Mouse (Mus musculus) heart, embryonic 10.5 days (tissue): Measurements from ENCODE around the gene Chd6. TPM values are rescaled to one million over a fixed set of nuclear protein-coding genes. Genes with fewer than 3 reads are reported as not detected.

Source experiments
- DNase-seq: peaks from one replicate; pipeline ENCODE4 v3.0.0-alpha.2; 2017; ENCODE audit warnings: low spot score
- H3K27ac ChIP-seq: fragments of 300-500 bp; sonication (generic); 2 replicates; pipeline ENCODE4 v1.5.1; 2016; ENCODE audit warnings: mild to moderate bottlenecking
- H3K27me3 ChIP-seq: fragments of 300-500 bp; sonication (generic); 2 replicates; pipeline ENCODE4 v1.6.1; 2016; ENCODE audit warnings: mild to moderate bottlenecking; ENCODE audit not compliant: poor library complexity, insufficient read depth, severe bottlenecking
- H3K36me3 ChIP-seq: fragments of 300-500 bp; sonication (generic); 2 replicates; pipeline ENCODE4 v1.6.1; 2016; ENCODE audit warnings: mild to moderate bottlenecking, moderate library complexity
- H3K4me1 ChIP-seq: fragments of 300-500 bp; sonication (generic); 2 replicates; pipeline ENCODE4 v1.6.1; 2016; ENCODE audit warnings: mild to moderate bottlenecking
- H3K4me3 ChIP-seq: fragments of 300-500 bp; sonication (generic); 2 replicates; pipeline ENCODE4 v1.5.1; 2016; ENCODE audit warnings: mild to moderate bottlenecking, moderate library complexity
- H3K9me3 ChIP-seq: fragments of 300-500 bp; sonication (generic); 2 replicates; pipeline ENCODE4 v1.6.1; 2016; ENCODE audit warnings: mild to moderate bottlenecking, moderate library complexity
- WGBS: fragments of 180-500 bp; shearing (Covaris S2); methylation state at CpG from one replicate; pipeline ENCODE4 v1.1.7; 2016; 5-methylcytosine and 5-hydroxymethylcytosine counted together
- polyA plus RNA-seq: library from polyadenylated mRNA; unstranded; fragments of >200 nt; fragmentation: Nextera tagmentation; extraction: Ambion mirVana; gene quantifications from 2 replicates; pipeline ENCODE4 v1.2.1, GENCODE M21; 2016

Chd6 gene
- polyA plus RNA-seq, 1 experiment from 2014 or later, result 22.9 TPM

DNA sequence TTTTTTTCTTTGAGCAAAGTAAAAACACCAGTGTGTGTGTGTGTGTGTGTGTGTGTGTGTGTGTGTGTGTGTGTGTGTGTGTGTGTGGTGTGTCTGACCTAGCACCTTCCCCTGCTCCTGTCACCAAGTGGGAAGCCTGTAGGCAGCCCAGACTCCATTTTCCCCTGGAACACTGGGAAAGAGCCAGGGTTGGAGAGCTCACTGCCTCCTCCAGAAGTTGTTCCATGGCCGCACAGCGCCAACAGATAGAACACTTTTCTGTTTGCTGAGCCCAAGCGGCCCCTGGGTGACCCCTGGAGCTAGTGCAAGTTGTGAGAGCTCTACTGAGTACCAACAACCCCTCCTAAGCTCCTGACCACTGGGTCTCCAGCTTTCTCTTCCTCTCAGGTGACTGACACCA lies 175.9 kb downstream of the Chd6 start:
- H3K9me3 ChIP-seq, result no peaks in the 10 kb centered on the region
- no peaks in the 10 kb centered on the region for H3K36me3 ChIP-seq
- WGBS, result 78% methylated on average over 3 of the region's 3 CpGs
- H3K4me1 ChIP-seq, result no peaks in the 10 kb centered on the region
- no peak for DNase-seq
- H3K4me3 ChIP-seq, result no peak overlapping the region
- peaks cover 20% of the 10 kb centered on the region for H3K27me3 ChIP-seq
- H3K27ac ChIP-seq, result no peak overlapping the region

GRCm38 (mm10) chr2:160932325-160932724 lies 176.6 kb downstream of the Chd6 start:
- H3K36me3 ChIP-seq, result no peaks in the 10 kb centered on the region
- H3K4me3 ChIP-seq, result no peak overlapping the region
- no peaks in the 10 kb centered on the region for H3K4me1 ChIP-seq
- no peak overlapping the region for H3K27ac ChIP-seq
- H3K27me3 ChIP-seq, result peaks cover 20% of the 10 kb centered on the region
- no peaks in the 10 kb centered on the region for H3K9me3 ChIP-seq
- WGBS, result 69% methylated on average over 8 of the region's 8 CpGs
- no peak for DNase-seq

- H3K4me1 ChIP-seq, result no peaks in the 10 kb centered on the region
- H3K9me3 ChIP-seq, result no peaks in the 10 kb centered on the region
- no peak overlapping the region for H3K4me3 ChIP-seq
- H3K36me3 ChIP-seq, result no peaks in the 10 kb centered on the region
- 91% methylated on average over 5 of the region's 5 CpGs for WGBS
- H3K27me3 ChIP-seq, result peaks cover 15% of the 10 kb centered on the region
- DNase-seq, result no peak
- no peak overlapping the region for H3K27ac ChIP-seq
Measured at GRCm38 (mm10) chr2:160931378-160931777, 177.5 kb downstream of the Chd6 start.

DNA sequence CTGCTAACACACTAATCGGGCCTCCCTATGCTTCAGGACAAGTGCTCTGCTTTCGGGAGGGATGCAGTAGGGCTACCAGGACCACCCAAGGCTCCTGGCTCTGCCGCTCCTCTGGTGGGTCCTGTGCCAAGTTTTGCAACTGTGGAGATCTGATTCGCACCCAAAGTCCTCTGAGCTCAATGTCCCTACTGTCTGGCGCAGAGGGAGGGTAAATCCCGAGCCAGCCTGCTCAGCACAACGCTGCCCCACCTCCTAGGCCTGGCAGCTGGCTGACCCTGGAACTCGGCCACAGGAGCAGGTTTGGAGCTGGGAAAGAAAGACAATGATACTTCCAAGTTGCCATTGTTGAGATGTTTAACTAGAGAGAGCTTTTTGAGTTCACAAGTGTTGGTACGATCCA lies 183.7 kb downstream of the Chd6 start:
- H3K36me3 ChIP-seq, result no peaks in the 10 kb centered on the region
- H3K27me3 ChIP-seq, result peaks cover 10% of the 10 kb centered on the region; the same call in 1 of the 2 replicates
- H3K4me3 ChIP-seq, result no peak overlapping the region
- no peaks in the 10 kb centered on the region for H3K9me3 ChIP-seq
- no peak for DNase-seq
- WGBS, result 83% methylated on average over 9 of the region's 9 CpGs
- no peak overlapping the region for H3K27ac ChIP-seq
- peaks cover 3% of the 10 kb centered on the region; the same call in 1 of the 2 replicates for H3K4me1 ChIP-seq

DNA sequence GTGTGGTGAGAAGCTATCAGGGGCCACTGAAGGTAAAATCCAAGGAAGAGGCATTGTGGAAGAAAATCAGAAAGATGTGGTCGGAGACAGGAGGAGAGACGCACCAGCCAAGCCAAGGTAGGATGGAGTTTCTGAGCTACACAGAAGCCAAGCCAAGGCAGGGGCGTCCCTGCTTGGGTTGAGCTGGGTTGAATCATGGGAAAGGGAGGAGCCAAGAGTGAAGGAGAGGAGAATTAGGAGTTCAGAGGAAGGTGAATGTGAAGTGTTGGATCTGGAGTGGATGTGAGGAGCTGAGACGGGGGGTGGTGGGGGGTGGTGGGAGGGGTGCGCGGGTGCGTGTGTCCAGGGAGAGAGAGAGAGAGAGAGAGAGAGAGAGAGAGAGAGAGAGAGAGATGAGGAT lies 187.6 kb downstream of the Chd6 start:
- no peaks in the 10 kb centered on the region for H3K9me3 ChIP-seq
- H3K27me3 ChIP-seq, result peaks cover 16% of the 10 kb centered on the region; the same call in 1 of the 2 replicates
- no peak overlapping the region for H3K27ac ChIP-seq
- no peaks in the 10 kb centered on the region for H3K36me3 ChIP-seq
- H3K4me1 ChIP-seq, result peaks cover 21% of the 10 kb centered on the region
- 62% methylated on average over 6 of the region's 7 CpGs for WGBS
- H3K4me3 ChIP-seq, result no peak overlapping the region
- DNase-seq, result no peak

DNA sequence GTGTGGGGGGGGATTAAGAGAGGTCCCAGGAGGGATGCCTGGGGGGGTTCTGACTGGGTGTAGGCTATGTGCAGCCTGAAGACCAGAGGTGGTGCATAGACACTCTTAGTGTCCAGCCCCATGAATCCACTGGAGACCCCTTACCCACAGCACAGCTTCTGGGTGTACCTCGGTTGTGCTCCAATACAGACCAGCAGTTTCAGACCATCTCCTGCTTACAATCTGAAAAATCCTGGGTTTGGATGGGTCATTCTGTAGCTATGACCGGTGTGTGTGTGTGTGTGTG lies 190.0 kb downstream of the Chd6 start:
- H3K4me1 ChIP-seq, result peaks cover 28% of the 10 kb centered on the region
- peaks cover 40% of the 10 kb centered on the region for H3K27me3 ChIP-seq
- WGBS, result 80% methylated on average over 2 of the region's 2 CpGs
- DNase-seq, result no peak
- H3K4me3 ChIP-seq, result no peak overlapping the region
- H3K27ac ChIP-seq, result no peak overlapping the region
- H3K36me3 ChIP-seq, result no peaks in the 10 kb centered on the region
- H3K9me3 ChIP-seq, result no peaks in the 10 kb centered on the region

DNA sequence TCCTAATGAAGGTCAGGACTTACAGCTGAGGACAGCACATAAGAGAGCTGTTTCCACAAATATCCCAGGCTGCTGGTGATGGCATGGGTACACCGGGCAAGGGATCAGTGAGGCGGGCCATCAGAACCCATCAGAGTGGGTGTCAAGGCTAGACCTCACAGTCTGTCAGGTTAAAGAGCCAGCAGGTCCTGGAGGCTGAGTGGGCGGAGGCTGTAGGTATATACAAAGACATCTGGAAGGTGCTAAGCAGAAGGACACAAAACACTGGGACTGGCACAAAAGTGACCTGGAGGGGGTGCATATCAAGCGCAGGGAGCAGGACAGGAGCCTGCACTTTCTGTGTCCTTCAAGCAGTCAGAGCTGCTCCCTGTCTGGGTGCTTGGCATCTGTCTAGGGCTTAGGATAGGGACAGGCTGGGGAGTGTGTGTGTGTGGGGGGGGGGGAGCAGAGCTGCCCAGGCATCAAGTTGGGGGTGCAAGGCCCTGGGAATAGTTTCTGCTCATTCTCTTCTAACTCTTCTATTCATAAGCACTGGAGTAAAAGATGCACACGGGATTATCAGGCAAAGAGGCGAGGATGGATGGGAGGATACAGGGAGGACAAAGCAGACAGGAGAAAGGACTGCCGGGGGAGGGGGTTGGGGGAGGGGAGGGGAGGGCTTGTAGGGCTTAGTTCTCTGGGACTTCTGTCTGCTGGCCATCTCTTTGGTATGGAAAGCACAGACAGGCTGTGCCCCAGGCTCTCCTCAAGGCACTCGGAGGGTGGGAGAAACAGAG lies 190.5 kb downstream of the Chd6 start:
- no peak for DNase-seq
- Histone ChIP-seq H3K27ac (no peak overlapping the region), H3K4me1 (peaks cover 28% of the 10 kb centered on the region), H3K36me3 (no peaks in the 10 kb centered on the region), H3K4me3 (no peak overlapping the region), H3K9me3 (no peaks in the 10 kb centered on the region), H3K27me3 (peaks cover 45% of the 10 kb centered on the region)
- WGBS, result 53% methylated on average over 8 of the region's 8 CpGs

- 89% methylated on average over 3 of the region's 3 CpGs for WGBS
- DNase-seq, result no peak
- Histone ChIP-seq H3K9me3 (no peaks in the 10 kb centered on the region), H3K4me3 (no peak overlapping the region), H3K36me3 (no peaks in the 10 kb centered on the region), H3K27ac (no peak overlapping the region), H3K4me1 (peaks cover 32% of the 10 kb centered on the region), H3K27me3 (peaks cover 55% of the 10 kb centered on the region)
Measured at GRCm38 (mm10) chr2:160917313-160917712, 191.6 kb downstream of the Chd6 start.

GRCm38 (mm10) chr2:160916714-160917113 lies 192.2 kb downstream of the Chd6 start:
- Histone ChIP-seq H3K4me3 (no peak overlapping the region), H3K9me3 (no peaks in the 10 kb centered on the region), H3K4me1 (peaks cover 37% of the 10 kb centered on the region), H3K27ac (no peak overlapping the region), H3K36me3 (no peaks in the 10 kb centered on the region), H3K27me3 (peaks cover 61% of the 10 kb centered on the region)
- DNase-seq, result no peak
- WGBS, result 82% methylated on average over 8 of the region's 8 CpGs

DNA sequence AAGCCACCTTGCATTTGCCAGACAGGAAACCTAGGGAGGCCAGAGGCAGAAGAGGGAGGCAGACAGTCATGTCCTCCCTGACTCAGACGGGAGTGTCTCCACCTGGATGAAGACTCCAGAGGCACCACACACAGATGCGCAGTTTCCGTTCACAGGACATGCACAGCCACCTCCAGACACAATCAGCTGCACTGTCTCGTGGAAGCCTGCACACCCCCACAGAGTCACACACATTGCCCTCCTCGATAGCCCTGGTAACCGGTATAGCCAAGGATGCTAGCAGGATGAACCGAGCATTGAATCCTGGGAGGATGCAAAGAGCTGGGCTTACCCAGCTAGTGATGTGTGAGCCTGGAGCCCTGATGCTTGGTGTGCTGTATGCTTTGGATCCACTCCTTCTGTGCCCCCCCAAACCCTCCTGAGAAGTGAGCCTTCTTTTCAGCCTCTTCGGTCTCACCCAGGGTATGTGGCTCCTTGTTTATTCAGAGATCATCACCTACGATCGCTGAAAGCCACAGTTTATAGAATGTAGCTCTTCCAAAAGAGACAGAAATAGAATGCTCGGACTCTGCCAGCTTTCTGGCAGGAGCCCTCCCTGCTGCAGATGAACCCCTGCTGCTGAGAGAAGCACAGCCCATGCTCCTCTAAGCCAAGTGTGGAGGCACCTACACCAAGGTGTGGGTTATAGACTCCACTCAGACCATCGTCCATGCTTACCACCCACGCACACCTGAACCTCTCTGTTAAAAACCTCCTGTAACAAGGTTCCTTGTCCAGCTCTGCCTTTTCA lies 192.9 kb downstream of the Chd6 start:
- Histone ChIP-seq H3K4me3 (no peak overlapping the region), H3K36me3 (no peaks in the 10 kb centered on the region), H3K27me3 (peaks cover 68% of the 10 kb centered on the region), H3K27ac (no peak overlapping the region), H3K9me3 (no peaks in the 10 kb centered on the region), H3K4me1 (peaks cover 40% of the 10 kb centered on the region)
- no peak for DNase-seq
- WGBS, result 74% methylated on average over 13 of the region's 13 CpGs

DNA sequence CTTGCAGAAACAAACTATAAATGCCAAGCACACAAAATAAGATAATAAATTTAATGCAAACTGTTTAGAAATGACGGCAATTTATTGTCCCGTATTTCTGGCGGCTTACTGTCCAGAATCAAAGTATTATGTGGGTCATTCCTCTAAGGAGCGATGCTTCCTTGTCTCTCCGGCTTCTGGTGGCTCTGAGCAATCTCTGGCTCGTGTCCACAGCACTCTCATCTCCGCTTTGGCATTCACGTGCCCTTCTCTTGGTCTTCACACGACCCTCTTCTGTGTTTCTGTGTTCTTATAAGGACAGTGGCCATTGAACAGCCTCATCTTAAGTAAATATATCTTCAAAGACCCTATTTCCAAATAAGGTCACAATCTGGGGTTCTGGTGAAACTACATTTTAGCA lies 194.2 kb downstream of the Chd6 start:
- H3K9me3 ChIP-seq, result no peaks in the 10 kb centered on the region
- H3K27ac ChIP-seq, result no peak overlapping the region
- H3K4me3 ChIP-seq, result no peak overlapping the region
- peaks cover 40% of the 10 kb centered on the region for H3K4me1 ChIP-seq
- peaks cover 74% of the 10 kb centered on the region for H3K27me3 ChIP-seq
- no peak for DNase-seq
- WGBS, result 73% methylated on average over 9 of the region's 9 CpGs
- H3K36me3 ChIP-seq, result no peaks in the 10 kb centered on the region

DNA sequence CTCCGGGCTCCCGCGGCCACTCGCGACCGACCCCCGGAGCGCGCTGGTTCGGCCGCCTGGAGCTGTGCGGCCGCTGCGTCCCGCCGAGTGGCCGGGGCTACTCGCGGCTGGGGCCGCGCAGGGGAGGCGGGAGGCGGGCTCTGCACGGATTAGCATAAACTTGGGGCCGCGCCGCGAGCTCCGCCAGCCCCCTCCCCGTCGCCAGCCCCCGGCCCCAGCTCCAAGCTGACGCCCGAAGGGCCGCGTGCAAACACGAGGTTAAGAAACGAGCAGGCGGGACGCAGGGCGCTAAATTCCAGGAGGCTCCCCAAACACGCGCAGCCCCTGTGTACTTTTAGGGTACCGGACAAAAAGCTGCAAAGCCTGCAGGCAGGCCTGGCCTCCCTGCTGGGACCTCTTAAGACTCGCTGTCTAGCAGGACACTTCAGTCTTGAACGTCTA lies 196.6 kb downstream of the Chd6 start, which contains the start of gene Emilin3:
Emilin3 (minus strand) TSS at position 98 of the 441 bp plus-strand sequence.
- no peaks in the 10 kb centered on the region for H3K9me3 ChIP-seq
- H3K27ac ChIP-seq, result peak within 1 kb of the TSS; percentile 83
- peak within 1 kb of the TSS; percentile 72 for H3K4me3 ChIP-seq
- no peak for DNase-seq
- 1% methylated on average over 39 of the region's 46 CpGs for WGBS
- peaks cover 98% of the 10 kb centered on the region for H3K27me3 ChIP-seq
- peaks cover 28% of the 10 kb centered on the region for H3K4me1 ChIP-seq
- no peaks in the 10 kb centered on the region for H3K36me3 ChIP-seq

DNA sequence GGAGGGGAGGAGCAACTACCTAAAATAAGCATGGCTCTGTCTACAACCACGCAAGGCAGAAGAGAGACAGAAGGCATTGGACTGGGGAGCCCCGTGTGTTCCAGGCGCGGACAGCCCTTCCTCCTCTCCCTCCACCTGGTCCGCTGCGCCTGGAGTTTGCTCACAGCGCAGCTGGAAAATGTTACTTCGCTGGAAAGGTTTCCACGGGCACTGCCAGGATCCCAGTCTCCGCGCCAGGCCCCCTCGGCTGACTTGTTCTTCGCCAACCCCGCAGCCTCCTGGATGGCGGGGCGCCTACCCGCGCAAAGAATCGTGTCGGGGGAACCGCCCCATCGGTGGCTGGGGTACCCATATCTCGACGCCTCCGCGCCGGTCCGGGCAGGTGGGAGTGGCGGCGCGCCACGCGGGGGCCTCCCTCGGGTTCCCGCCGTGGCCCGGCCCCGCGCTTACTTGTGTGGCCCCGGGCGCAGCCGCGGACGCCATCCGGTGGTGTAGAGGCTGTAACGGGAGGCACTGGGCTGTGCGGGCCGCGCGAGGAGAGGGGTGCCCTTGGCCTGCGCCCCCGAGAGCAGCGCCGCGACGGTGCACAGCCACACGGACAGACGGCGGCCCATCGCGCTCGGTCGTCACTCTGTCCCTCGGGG lies 197.2 kb downstream of the Chd6 start:
- H3K27ac ChIP-seq, result peak overlapping the region; percentile 83
- H3K4me3 ChIP-seq, result peak overlapping the region; percentile 72
- peaks cover 28% of the 10 kb centered on the region for H3K4me1 ChIP-seq
- DNase-seq, result no peak
- H3K36me3 ChIP-seq, result no peaks in the 10 kb centered on the region
- H3K27me3 ChIP-seq, result peaks cover 99% of the 10 kb centered on the region
- H3K9me3 ChIP-seq, result no peaks in the 10 kb centered on the region
- WGBS, result 3% methylated on average over 64 of the region's 64 CpGs
